Mouse (Mus musculus): ENCODE measurements at regions not wholly inside any gene's neighbourhood (a gene's known extent, or its start where the extent isn't known, plus 50 kb on each side); places are given as distances from the start of the nearest gene placed in this dataset.
A peak's percentile ranks its signal among the peaks of the same experiment; 100 is the strongest.
"Not testable (repeated sequence)": the region's sequence is repeated elsewhere in the genome, so short reads cannot be mapped to it uniquely, and the experiment has no call there.

GRCm38 (mm10) chr2:100918122-100918521 is 706.4 kb upstream of the Rag2 start:
- DNase-seq (ENCODE audit: low spot score) = no peak

- no peak for DNase-seq (ENCODE audit: low spot score)
Observed at GRCm38 (mm10) chr2:100919537-100920212, 704.8 kb upstream of the Rag2 start.

GRCm38 (mm10) chr2:100948632-100949031 is 675.9 kb upstream of the Rag2 start:
- DNase-seq (ENCODE audit: low spot score) = not testable (repeated sequence)

GRCm38 (mm10) chr2:100959412-100959811 is 665.1 kb upstream of the Rag2 start:
- no peak for DNase-seq (ENCODE audit: low spot score)

- DNase-seq (ENCODE audit: low spot score) = no peak
Observed at GRCm38 (mm10) chr2:100964584-100964983, 659.9 kb upstream of the Rag2 start.

GRCm38 (mm10) chr2:100977202-100977601 is 647.3 kb upstream of the Rag2 start:
- DNase-seq (ENCODE audit: low spot score) = no peak

- no peak for DNase-seq (ENCODE audit: low spot score)
Observed at GRCm38 (mm10) chr2:100982362-100982761, 642.2 kb upstream of the Rag2 start.

- no peak for DNase-seq (ENCODE audit: low spot score)
Observed at GRCm38 (mm10) chr2:101015353-101015752, 609.2 kb upstream of the Rag2 start.

GRCm38 (mm10) chr2:101019384-101019783 is 605.1 kb upstream of the Rag2 start:
- DNase-seq (ENCODE audit: low spot score) = no peak

- DNase-seq (ENCODE audit: low spot score) = peak; percentile 4
Observed at GRCm38 (mm10) chr2:101021515-101021914, 603.0 kb upstream of the Rag2 start.

GRCm38 (mm10) chr2:101043050-101043449 is 581.5 kb upstream of the Rag2 start:
- DNase-seq (ENCODE audit: low spot score) = no peak

- DNase-seq (ENCODE audit: low spot score) = no peak
Observed at GRCm38 (mm10) chr2:101062939-101063338, 561.6 kb upstream of the Rag2 start.

- DNase-seq (ENCODE audit: low spot score) = no peak
Observed at GRCm38 (mm10) chr2:101074990-101075389, 549.5 kb upstream of the Rag2 start.

- no peak for DNase-seq (ENCODE audit: low spot score)
Observed at GRCm38 (mm10) chr2:101080231-101080630, 544.3 kb upstream of the Rag2 start.

GRCm38 (mm10) chr2:101083813-101084212 is 540.7 kb upstream of the Rag2 start:
- no peak for DNase-seq (ENCODE audit: low spot score)

- DNase-seq (ENCODE audit: low spot score) = no peak
Observed at GRCm38 (mm10) chr2:101084648-101085047, 539.9 kb upstream of the Rag2 start.

GRCm38 (mm10) chr2:101107183-101107872 is 517.2 kb upstream of the Rag2 start:
- no peak for DNase-seq (ENCODE audit: low spot score)

- no peak for DNase-seq (ENCODE audit: low spot score)
Observed at GRCm38 (mm10) chr2:101136867-101137266, 487.7 kb upstream of the Rag2 start.

- no peak for DNase-seq (ENCODE audit: low spot score)
Observed at GRCm38 (mm10) chr2:101139931-101140330, 484.6 kb upstream of the Rag2 start.

- no peak for DNase-seq (ENCODE audit: low spot score)
Observed at GRCm38 (mm10) chr2:101156755-101157271, 467.7 kb upstream of the Rag2 start.

GRCm38 (mm10) chr2:101159276-101159675 is 465.2 kb upstream of the Rag2 start:
- DNase-seq (ENCODE audit: low spot score) = peak; percentile 17

GRCm38 (mm10) chr2:101165942-101166341 is 458.6 kb upstream of the Rag2 start:
- DNase-seq (ENCODE audit: low spot score) = no peak

GRCm38 (mm10) chr2:101172806-101173205 is 451.7 kb upstream of the Rag2 start:
- DNase-seq (ENCODE audit: low spot score) = no peak

Measured in left cerebral cortex, adult 11 months (tissue).